In genomic region chr13:34134276-34134675, GRCm38 (mm10) we compare ENCODE assay signal across 13 mouse cellular contexts. TPM values are rescaled to one million over a fixed set of nuclear protein-coding genes. Genes with fewer than 3 reads are reported as not detected.
DNase-seq lines count a peak whose midpoint lies in the region; ATAC-seq and TF ChIP-seq lines count a peak whose summit lies in the region.
"Had no signal": no experiment of that assay in that cellular context is flagged by ENCODE, and none has a peak within 500 bp of the region (broad histone marks: within the 10 kb centered on the region; RNA-seq: fewer than 3 reads in every experiment).

No protein-coding gene starts in this region.

- H3K4me1 ChIP-seq in E14TG2a.4 (replicated peaks; ENCODE audit: low read depth, low read length): peaks cover 48% of the 10 kb centered on the region
- H3K4me1 ChIP-seq in hindbrain, embryonic 12.5 days: peaks cover 39% of the 10 kb centered on the region
- H3K4me1 ChIP-seq in midbrain, embryonic 12.5 days: peaks cover 39% of the 10 kb centered on the region

- 30% methylated on average over 7 of the region's 7 CpGs for WGBS in hindbrain, embryonic 12.5 days
- 27% methylated on average over 7 of the region's 7 CpGs for WGBS in midbrain, embryonic 12.5 days

- no peak for ATAC-seq in hindbrain, embryonic 12.5 days (ENCODE audit: low FRiP score)
- no peak for ATAC-seq in midbrain, embryonic 12.5 days (ENCODE audit: low FRiP score, low read depth)

- H3K4me2 ChIP-seq in hindbrain, embryonic 12.5 days (replicated peaks): peak overlapping the region; percentile 62
- H3K4me2 ChIP-seq in midbrain, embryonic 12.5 days (replicated peaks): peak overlapping the region; percentile 86

- no peaks in the 10 kb centered on the region for H3K27me3 ChIP-seq in E14TG2a.4 (ENCODE audit: insufficient read depth, low read length)
- no peaks in the 10 kb centered on the region for H3K27me3 ChIP-seq in hindbrain, embryonic 12.5 days
- no peaks in the 10 kb centered on the region for H3K27me3 ChIP-seq in midbrain, embryonic 12.5 days

- peak overlapping the region; percentile 93 for H3K9ac ChIP-seq in hindbrain, embryonic 12.5 days
- H3K9ac ChIP-seq in midbrain, embryonic 12.5 days (replicated peaks): peak overlapping the region; percentile 51

- peak overlapping the region; percentile 65 for H3K4me3 ChIP-seq in E14TG2a.4 (replicated peaks; ENCODE audit: low read length)
- peak overlapping the region; percentile 14; the same call in 1 of the 2 replicates for H3K4me3 ChIP-seq in hindbrain, embryonic 12.5 days
- H3K4me3 ChIP-seq in midbrain, embryonic 12.5 days: peak overlapping the region; percentile 89

- DNase-seq in brain, embryonic 18.5 days (ENCODE audit: low read depth, low spot score): peak; percentile 26
- no peak for DNase-seq in kidney, postnatal 4 days
- no peak for DNase-seq in adrenal gland, adult 8-10 months
- DNase-seq in adrenal gland, adult 2 months: no peak
- DNase-seq in urinary bladder, adult 18-20 months (ENCODE audit: low spot score in 2 of 2): no peak
- DNase-seq: adrenal gland, postnatal 10 days; gastrocnemius, postnatal 25 days; heart, postnatal 36 days had no signal

- peaks cover under 1% of the 10 kb centered on the region; the same call in 1 of the 2 replicates for H3K36me3 ChIP-seq in E14TG2a.4 (ENCODE audit: insufficient read depth, low read length)
- no peaks in the 10 kb centered on the region for H3K36me3 ChIP-seq in hindbrain, embryonic 12.5 days
- no peaks in the 10 kb centered on the region for H3K36me3 ChIP-seq in midbrain, embryonic 12.5 days
- H3K36me3 ChIP-seq: limb, embryonic 10.5 days; lung, embryonic 15.5 days had no signal

- peak overlapping the region; percentile 100 for H3K27ac ChIP-seq in hindbrain, embryonic 12.5 days
- peak overlapping the region; percentile 100 for H3K27ac ChIP-seq in midbrain, embryonic 12.5 days (replicated peaks)
- H3K27ac ChIP-seq: lung, embryonic 15.5 days had no signal

- TF ChIP-seq CTCF in E14TG2a.4 (conservative IDR thresholded peaks at IDR 0.05; ENCODE audit: low read length): no peak

- no peaks in the 10 kb centered on the region for H3K9me3 ChIP-seq in E14TG2a.4 (ENCODE audit: low read length)
- H3K9me3 ChIP-seq in hindbrain, embryonic 12.5 days (replicated peaks): no peaks in the 10 kb centered on the region
- no peaks in the 10 kb centered on the region for H3K9me3 ChIP-seq in midbrain, embryonic 12.5 days
- H3K9me3 ChIP-seq: limb, embryonic 10.5 days; lung, embryonic 15.5 days had no signal

RNA-seq across cellular contexts. Expression of gene Tubb2b, which starts 4.0 kb away (rescaled TPM):
- 363 and 373 TPM in 2 replicates for polyA plus RNA-seq in hindbrain, embryonic 12.5 days (2016; fragmentation: Nextera tagmentation; extraction: Ambion mirVana)
- polyA plus RNA-seq in midbrain, embryonic 12.5 days (2016; fragmentation: Nextera tagmentation; extraction: Ambion mirVana): 380 and 432 TPM in 2 replicates
- total RNA-seq in adrenal gland, adult 8-10 months (2022): 1 to 10 TPM in 3 of 4 experiments, under 1 TPM in 1; 0.81 to 3.5 (median 1.5) TPM
- 1 to 10 TPM; 1.1 to 1.7 TPM for total RNA-seq in adrenal gland, adult 2 months (2021)
- polyA plus RNA-seq in adrenal gland, adult 2 months (2012; rRNA removed): 1.6 and 4.2 TPM in 2 replicates

RNA-seq across cellular contexts. Expression of gene Psmg4, which starts 28.5 kb away (rescaled TPM):
- 80.5 and 93.8 TPM in 2 replicates for polyA plus RNA-seq in hindbrain, embryonic 12.5 days (2016; fragmentation: Nextera tagmentation; extraction: Ambion mirVana)
- 109 and 118 TPM in 2 replicates for polyA plus RNA-seq in midbrain, embryonic 12.5 days (2016; fragmentation: Nextera tagmentation; extraction: Ambion mirVana)
- 10 to 100 TPM; 28.6 to 39.3 (median 31.2) TPM for total RNA-seq in adrenal gland, adult 8-10 months (2022)
- total RNA-seq in adrenal gland, adult 2 months (2021): 10 to 100 TPM; 30.4 to 36.3 TPM
- polyA plus RNA-seq in adrenal gland, adult 2 months (2012; rRNA removed): 109 and 110 TPM in 2 replicates

RNA-seq across cellular contexts. Expression of gene Tubb2a, which starts 56.5 kb away (rescaled TPM):
- 785 and 845 TPM in 2 replicates for polyA plus RNA-seq in hindbrain, embryonic 12.5 days (2016; fragmentation: Nextera tagmentation; extraction: Ambion mirVana)
- 609 and 668 TPM in 2 replicates for polyA plus RNA-seq in midbrain, embryonic 12.5 days (2016; fragmentation: Nextera tagmentation; extraction: Ambion mirVana)
- 10 to 100 TPM; 21.4 to 34.1 (median 28.2) TPM for total RNA-seq in adrenal gland, adult 8-10 months (2022)
- total RNA-seq in adrenal gland, adult 2 months (2021): 10 to 100 TPM; 30.1 to 37.2 TPM
- polyA plus RNA-seq in adrenal gland, adult 2 months (2012; rRNA removed): 74.7 and 93.5 TPM in 2 replicates

Comparison
In these comparisons a context has a peak if more than half of its experiments do, and no peak if none do; other contexts are left out.
1. H3K4me3 ChIP-seq: peak in every context shown above with its lines; median percentile 89 in midbrain, embryonic 12.5 days; 65 in E14TG2a.4; 14 in hindbrain, embryonic 12.5 days.
2. RNA of gene Tubb2b, which starts 4.0 kb away (polyA plus RNA-seq): 380 to 432 TPM in midbrain, embryonic 12.5 days and 363 to 373 TPM in hindbrain, embryonic 12.5 days; 1.6 to 4.2 TPM in adrenal gland, adult 2 months; every median in the first group is over 10 times any median in the second.